Mouse (Mus musculus): ENCODE results near the gene Minos1. TPM values are rescaled to one million over a fixed set of nuclear protein-coding genes. Genes with fewer than 3 reads are reported as not detected.

Minos1 gene
- polyA plus RNA-seq, 1 experiment from 2014 or later, result 675 TPM

- H3K4me2 ChIP-seq, result no peak overlapping the region
Measured at GRCm38 (mm10) chr4:139078313-139078712, 52.6 kb downstream of the Minos1 start.

DNA sequence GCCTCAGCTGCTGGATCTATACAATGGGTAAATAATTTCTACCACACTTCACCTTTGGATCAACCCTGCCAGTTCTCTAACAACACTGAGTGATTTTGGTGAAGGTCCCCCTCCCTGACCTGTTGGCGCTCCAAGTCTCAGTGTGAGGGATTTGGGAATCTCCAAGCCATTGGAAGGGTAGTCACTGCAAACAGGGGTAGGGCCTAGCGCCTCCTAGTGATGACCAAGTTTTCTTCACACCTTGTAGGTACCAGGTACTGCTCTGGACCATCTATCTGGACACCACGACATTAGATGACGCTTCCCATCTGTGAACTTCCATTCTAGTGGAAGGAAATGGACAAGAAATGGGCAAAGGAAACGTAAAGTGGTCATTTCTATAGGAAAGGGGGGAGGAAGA, 55.0 kb downstream of the Minos1 start:
- H3K4me3 ChIP-seq (ENCODE audit: low read depth, low read length), result no peak overlapping the region
- no peak overlapping the region; the same call in 1 of the 2 replicates for H3K4me2 ChIP-seq
- no peaks in the 10 kb centered on the region for H3K36me3 ChIP-seq (ENCODE audit: control insufficient read depth, insufficient read depth, low read length)
- H3K9me3 ChIP-seq (replicated peaks; ENCODE audit: control insufficient read depth, low read length), result no peaks in the 10 kb centered on the region
- peaks cover 65% of the 10 kb centered on the region for H3K27me3 ChIP-seq (ENCODE audit: control insufficient read depth, insufficient read depth, low read length)
- no peak overlapping the region for H3K27ac ChIP-seq (ENCODE audit: low read depth, low read length)
- 14% methylated on average over 5 of the region's 5 CpGs for WGBS (ENCODE audit: insufficient replicate concordance)
- no peak for ATAC-seq (replicated peaks; ENCODE audit: insufficient number of reproducible peaks, low FRiP score, low TSS enrichment)
- H3K4me1 ChIP-seq (ENCODE audit: control insufficient read depth, insufficient read depth, low read length), result peaks cover 16% of the 10 kb centered on the region; the same call in 1 of the 2 replicates
- no peak overlapping the region for H3K9ac ChIP-seq (ENCODE audit: low read depth, low read length)

More at GRCm38 (mm10) chr4:139078313-139078712, 52.6 kb downstream of the Minos1 start:
- Histone ChIP-seq H3K4me1 (ENCODE audit: control insufficient read depth, insufficient read depth, low read length) (peaks cover 16% of the 10 kb centered on the region; the same call in 1 of the 2 replicates), H3K9ac (ENCODE audit: low read depth, low read length) (no peak overlapping the region), H3K9me3 (replicated peaks; ENCODE audit: control insufficient read depth, low read length) (no peaks in the 10 kb centered on the region), H3K4me3 (ENCODE audit: low read depth, low read length) (no peak overlapping the region), H3K27ac (ENCODE audit: low read depth, low read length) (no peak overlapping the region), H3K27me3 (ENCODE audit: control insufficient read depth, insufficient read depth, low read length) (peaks cover 54% of the 10 kb centered on the region), H3K36me3 (ENCODE audit: control insufficient read depth, insufficient read depth, low read length) (no peaks in the 10 kb centered on the region)
- WGBS (ENCODE audit: insufficient replicate concordance), result 38% methylated on average over 2 of the region's 2 CpGs
- ATAC-seq (replicated peaks; ENCODE audit: insufficient number of reproducible peaks, low FRiP score, low TSS enrichment), result no peak

GRCm38 (mm10) chr4:139075041-139075711, 55.7 kb downstream of the Minos1 start, which contains the start of gene Htr6:
TSS of gene Htr6 (minus strand) at chr4:139075570.
- H3K4me3 ChIP-seq (ENCODE audit: low read depth, low read length), result peak within 1 kb of the TSS; percentile 58
- peak within 1 kb of the TSS; percentile 18; the same call in 1 of the 2 replicates for H3K9ac ChIP-seq (ENCODE audit: low read depth, low read length)
- H3K27me3 ChIP-seq (ENCODE audit: control insufficient read depth, insufficient read depth, low read length), result peaks cover 69% of the 10 kb centered on the region
- ATAC-seq (replicated peaks; ENCODE audit: insufficient number of reproducible peaks, low FRiP score, low TSS enrichment), result no peak
- no peaks in the 10 kb centered on the region for H3K9me3 ChIP-seq (replicated peaks; ENCODE audit: control insufficient read depth, low read length)
- H3K4me1 ChIP-seq (ENCODE audit: control insufficient read depth, insufficient read depth, low read length), result peaks cover 16% of the 10 kb centered on the region; the same call in 1 of the 2 replicates
- no peaks in the 10 kb centered on the region for H3K36me3 ChIP-seq (ENCODE audit: control insufficient read depth, insufficient read depth, low read length)
- no peak within 1 kb of the TSS for H3K27ac ChIP-seq (ENCODE audit: low read depth, low read length)
- WGBS (ENCODE audit: insufficient replicate concordance), result 1% methylated on average over 63 of the region's 77 CpGs
- peak within 1 kb of the TSS; percentile 93 for H3K4me2 ChIP-seq

DNA sequence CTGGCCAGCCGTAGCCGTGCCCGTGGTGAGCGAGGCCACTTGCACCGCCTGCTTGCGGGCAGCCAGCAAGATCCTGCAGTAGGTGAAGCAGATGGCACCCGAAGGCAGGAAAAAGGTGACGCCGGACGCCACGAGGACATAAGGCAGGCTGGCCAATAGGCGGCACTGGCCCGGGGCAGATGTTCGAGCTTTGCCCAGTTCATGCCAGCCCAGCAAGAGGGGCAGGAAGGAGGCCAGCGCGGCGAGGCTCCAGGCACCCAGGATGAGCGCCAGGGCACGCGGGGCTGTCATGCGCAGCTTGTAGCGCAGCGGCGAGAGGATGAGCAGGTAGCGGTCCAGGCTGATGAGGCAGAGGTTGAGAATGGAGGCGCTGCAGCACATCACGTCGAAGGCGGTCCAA, 56.9 kb downstream of the Minos1 start:
- Histone ChIP-seq H3K36me3 (ENCODE audit: control insufficient read depth, insufficient read depth, low read length) (no peaks in the 10 kb centered on the region), H3K9ac (ENCODE audit: low read depth, low read length) (no peak overlapping the region), H3K4me2 (peak overlapping the region; percentile 93), H3K4me3 (ENCODE audit: low read depth, low read length) (peak overlapping the region; percentile 58), H3K4me1 (ENCODE audit: control insufficient read depth, insufficient read depth, low read length) (peaks cover 16% of the 10 kb centered on the region; the same call in 1 of the 2 replicates), H3K27me3 (ENCODE audit: control insufficient read depth, insufficient read depth, low read length) (peaks cover 77% of the 10 kb centered on the region), H3K27ac (ENCODE audit: low read depth, low read length) (no peak overlapping the region), H3K9me3 (replicated peaks; ENCODE audit: control insufficient read depth, low read length) (no peaks in the 10 kb centered on the region)
- WGBS (ENCODE audit: insufficient replicate concordance), result 19% methylated on average over 29 of the region's 29 CpGs
- no peak for ATAC-seq (replicated peaks; ENCODE audit: insufficient number of reproducible peaks, low FRiP score, low TSS enrichment)

- no peak overlapping the region for H3K4me2 ChIP-seq
- ATAC-seq (replicated peaks; ENCODE audit: insufficient number of reproducible peaks, low FRiP score, low TSS enrichment), result no peak
- 26% methylated on average over 4 of the region's 4 CpGs for WGBS (ENCODE audit: insufficient replicate concordance)
- no peaks in the 10 kb centered on the region for H3K9me3 ChIP-seq (replicated peaks; ENCODE audit: control insufficient read depth, low read length)
- H3K36me3 ChIP-seq (ENCODE audit: control insufficient read depth, insufficient read depth, low read length), result no peaks in the 10 kb centered on the region
- no peaks in the 10 kb centered on the region for H3K4me1 ChIP-seq (ENCODE audit: control insufficient read depth, insufficient read depth, low read length)
- H3K27me3 ChIP-seq (ENCODE audit: control insufficient read depth, insufficient read depth, low read length), result peaks cover 53% of the 10 kb centered on the region
- no peak overlapping the region for H3K4me3 ChIP-seq (ENCODE audit: low read depth, low read length)
- H3K9ac ChIP-seq (ENCODE audit: low read depth, low read length), result no peak overlapping the region
- H3K27ac ChIP-seq (ENCODE audit: low read depth, low read length), result no peak overlapping the region
Measured at GRCm38 (mm10) chr4:139068287-139068686, 62.6 kb downstream of the Minos1 start.

DNA sequence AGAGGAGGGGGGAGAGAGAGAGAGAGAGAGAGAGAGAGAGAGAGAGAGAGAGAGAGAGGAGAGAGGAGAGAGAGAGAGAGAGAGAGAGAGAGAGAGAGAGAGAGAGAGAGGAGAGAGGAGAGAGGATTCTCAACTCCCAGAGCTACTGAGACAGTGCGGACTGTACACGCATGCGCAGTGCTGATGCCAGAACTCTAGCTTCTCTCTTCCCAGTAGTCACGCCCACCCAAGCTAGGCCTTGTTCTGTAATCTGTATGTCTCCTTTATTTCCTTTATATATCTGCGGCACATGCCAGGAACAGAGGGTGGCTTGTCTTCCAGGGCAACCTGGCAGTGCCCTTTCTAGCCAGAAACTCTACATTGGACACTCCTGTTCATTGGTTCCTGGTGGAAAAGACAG, 66.1 kb downstream of the Minos1 start:
- H3K27me3 ChIP-seq (ENCODE audit: control insufficient read depth, insufficient read depth, low read length), result peaks cover 27% of the 10 kb centered on the region
- no peak for ATAC-seq (replicated peaks; ENCODE audit: insufficient number of reproducible peaks, low FRiP score, low TSS enrichment)
- no peaks in the 10 kb centered on the region for H3K9me3 ChIP-seq (replicated peaks; ENCODE audit: control insufficient read depth, low read length)
- H3K4me2 ChIP-seq, result no peak overlapping the region
- H3K9ac ChIP-seq (ENCODE audit: low read depth, low read length), result no peak overlapping the region
- H3K27ac ChIP-seq (ENCODE audit: low read depth, low read length), result no peak overlapping the region
- 79% methylated on average over 5 of the region's 5 CpGs for WGBS (ENCODE audit: insufficient replicate concordance)
- no peaks in the 10 kb centered on the region for H3K36me3 ChIP-seq (ENCODE audit: control insufficient read depth, insufficient read depth, low read length)
- no peak overlapping the region for H3K4me3 ChIP-seq (ENCODE audit: low read depth, low read length)
- H3K4me1 ChIP-seq (ENCODE audit: control insufficient read depth, insufficient read depth, low read length), result no peaks in the 10 kb centered on the region

- WGBS (ENCODE audit: insufficient replicate concordance), result 9% methylated on average over 7 of the region's 7 CpGs
- Histone ChIP-seq H3K4me3 (ENCODE audit: low read depth, low read length) (no peak overlapping the region), H3K27me3 (ENCODE audit: control insufficient read depth, insufficient read depth, low read length) (peaks cover 9% of the 10 kb centered on the region; the same call in 1 of the 2 replicates), H3K9ac (ENCODE audit: low read depth, low read length) (no peak overlapping the region), H3K4me2 (no peak overlapping the region), H3K9me3 (replicated peaks; ENCODE audit: control insufficient read depth, low read length) (no peaks in the 10 kb centered on the region), H3K27ac (ENCODE audit: low read depth, low read length) (no peak overlapping the region), H3K4me1 (ENCODE audit: control insufficient read depth, insufficient read depth, low read length) (0 out of 2 replicates have a peak, but pooled peaks cover under 1% of the 10 kb centered on the region), H3K36me3 (ENCODE audit: control insufficient read depth, insufficient read depth, low read length) (no peaks in the 10 kb centered on the region)
- ATAC-seq (replicated peaks; ENCODE audit: insufficient number of reproducible peaks, low FRiP score, low TSS enrichment), result no peak
Measured at GRCm38 (mm10) chr4:139059569-139059968, 71.3 kb downstream of the Minos1 start.

DNA sequence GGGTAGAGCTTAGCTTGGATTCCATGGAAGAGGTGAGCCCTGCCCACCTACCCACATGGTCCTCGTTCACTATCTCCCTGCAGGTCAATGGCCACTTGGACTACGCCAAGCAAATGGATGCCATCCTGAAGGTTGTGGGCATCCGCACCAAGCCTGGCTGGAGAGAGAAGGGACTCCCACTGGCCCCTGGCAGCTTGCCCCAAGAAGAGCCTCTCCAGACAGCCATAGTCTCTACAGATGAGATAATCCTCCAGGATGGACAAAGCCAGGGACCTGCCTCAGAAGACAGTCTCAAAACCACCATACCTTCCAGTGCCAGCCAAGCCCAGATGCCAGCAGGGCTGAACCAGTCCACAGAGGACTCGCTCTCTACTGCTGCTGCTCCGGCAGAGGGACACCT, 72.9 kb downstream of the Minos1 start:
- ATAC-seq (replicated peaks; ENCODE audit: insufficient number of reproducible peaks, low FRiP score, low TSS enrichment), result no peak
- H3K27ac ChIP-seq (ENCODE audit: low read depth, low read length), result no peak overlapping the region
- H3K4me1 ChIP-seq (ENCODE audit: control insufficient read depth, insufficient read depth, low read length), result 0 out of 2 replicates have a peak, but pooled peaks cover 4% of the 10 kb centered on the region
- H3K4me2 ChIP-seq, result no peak overlapping the region
- no peaks in the 10 kb centered on the region for H3K36me3 ChIP-seq (ENCODE audit: control insufficient read depth, insufficient read depth, low read length)
- 81% methylated on average over 5 of the region's 5 CpGs for WGBS (ENCODE audit: insufficient replicate concordance)
- no peak overlapping the region for H3K4me3 ChIP-seq (ENCODE audit: low read depth, low read length)
- H3K9me3 ChIP-seq (replicated peaks; ENCODE audit: control insufficient read depth, low read length), result no peaks in the 10 kb centered on the region
- H3K9ac ChIP-seq (ENCODE audit: low read depth, low read length), result no peak overlapping the region
- H3K27me3 ChIP-seq (ENCODE audit: control insufficient read depth, insufficient read depth, low read length), result peaks cover 2% of the 10 kb centered on the region; the same call in 1 of the 2 replicates

DNA sequence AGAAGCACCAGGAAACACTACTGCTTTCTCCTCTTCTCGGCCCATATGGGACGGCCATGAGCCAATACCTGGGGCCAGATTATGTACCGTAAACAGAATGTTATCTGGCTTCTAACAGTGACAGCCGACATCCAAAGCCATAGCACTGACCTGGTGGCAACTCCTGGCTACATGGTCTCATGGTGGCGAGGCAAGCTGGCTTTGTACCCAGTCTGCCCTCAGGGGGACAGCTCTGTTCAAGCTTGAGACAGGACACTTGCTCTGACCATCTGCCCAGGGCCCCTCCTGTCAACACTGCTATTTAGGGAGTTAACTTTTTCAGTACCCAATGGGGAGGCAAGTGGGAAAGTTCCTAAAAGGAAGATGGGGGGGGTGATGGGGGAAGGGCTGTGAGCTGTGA, 73.6 kb downstream of the Minos1 start:
- H3K9me3 ChIP-seq (replicated peaks; ENCODE audit: control insufficient read depth, low read length), result no peaks in the 10 kb centered on the region
- ATAC-seq (replicated peaks; ENCODE audit: insufficient number of reproducible peaks, low FRiP score, low TSS enrichment), result no peak
- 67% methylated on average over 5 of the region's 5 CpGs for WGBS (ENCODE audit: insufficient replicate concordance)

More for the DNA sequence above, 73.6 kb downstream of the Minos1 start:
- peaks cover 2% of the 10 kb centered on the region; the same call in 1 of the 2 replicates for H3K27me3 ChIP-seq (ENCODE audit: control insufficient read depth, insufficient read depth, low read length)
- H3K4me2 ChIP-seq, result no peak overlapping the region
- H3K27ac ChIP-seq (ENCODE audit: low read depth, low read length), result no peak overlapping the region
- H3K4me1 ChIP-seq (ENCODE audit: control insufficient read depth, insufficient read depth, low read length), result 0 out of 2 replicates have a peak, but pooled peaks cover 4% of the 10 kb centered on the region
- H3K4me3 ChIP-seq (ENCODE audit: low read depth, low read length), result no peak overlapping the region
- H3K9ac ChIP-seq (ENCODE audit: low read depth, low read length), result no peak overlapping the region
- no peaks in the 10 kb centered on the region for H3K36me3 ChIP-seq (ENCODE audit: control insufficient read depth, insufficient read depth, low read length)
